Mouse (Mus musculus) urinary bladder, postnatal 4 days (tissue): ENCODE results near the gene Ilk.

ENCODE experiments used
- DNase-seq, 2 experiments: peaks; one replicate each; pipeline ENCODE4 v3.0.0; 2021 to 2022; ENCODE audit warnings: low spot score in 2 of 2

Gene Ilk

GRCm38 (mm10) chr7:105786506-105787284 lies 50.3 kb downstream of the Ilk start:
- no peak for DNase-seq

DNA sequence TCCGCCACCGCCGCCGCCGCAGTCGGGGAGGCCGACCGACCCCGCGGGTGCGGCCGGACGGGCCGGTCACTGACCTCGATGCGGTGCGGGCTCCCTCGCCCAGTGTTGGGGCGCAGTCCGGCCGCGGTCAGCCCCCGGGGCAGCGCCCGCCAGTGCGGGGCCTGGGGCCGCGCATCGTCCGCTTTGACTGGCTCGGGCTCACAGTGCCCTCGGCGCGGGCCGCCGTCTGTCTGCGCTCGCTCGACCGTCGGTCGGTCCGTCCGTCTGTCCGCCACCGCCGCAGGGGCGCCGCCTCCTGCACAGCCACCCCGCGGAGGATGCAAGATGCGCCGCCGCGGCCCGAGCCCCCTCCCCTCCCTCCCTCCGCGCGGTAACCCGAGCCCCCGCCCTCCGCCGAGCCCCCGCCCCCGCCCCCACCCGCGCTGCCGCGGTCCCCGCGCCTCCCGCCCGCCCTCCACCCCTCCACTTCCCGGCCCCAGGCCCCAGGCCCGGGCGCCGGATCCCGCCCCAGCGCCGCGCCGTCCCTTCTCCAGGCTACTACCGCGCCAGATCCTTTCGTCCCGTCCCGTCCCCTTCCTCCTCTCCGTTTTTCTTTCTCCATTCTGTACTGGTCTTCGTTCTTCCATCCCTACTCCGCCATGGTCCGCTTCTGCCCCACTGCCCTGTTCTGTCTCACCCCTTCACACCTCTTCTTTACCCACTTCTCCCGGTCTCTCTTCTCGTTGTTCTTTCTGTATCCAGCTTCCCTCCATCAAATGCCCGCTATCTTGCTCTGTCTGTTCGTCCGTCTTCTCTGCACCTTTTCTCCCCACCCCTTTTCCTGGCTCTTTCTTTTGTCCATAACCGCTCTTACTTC lies 51.1 kb downstream of the Ilk start, which contains the start of gene Dchs1:
Dchs1 (minus strand) TSS at position 370 of the 856 bp plus-strand sequence.
- DNase-seq = no peak

- DNase-seq = no peak
Observed at GRCm38 (mm10) chr7:105791147-105791546, 54.8 kb downstream of the Ilk start.
